Mouse (Mus musculus): ENCODE measurements at regions not wholly inside any gene's neighbourhood (a gene's known extent, or its start where the extent isn't known, plus 50 kb on each side); places are given as distances from the start of the nearest gene placed in this dataset.

DNA sequence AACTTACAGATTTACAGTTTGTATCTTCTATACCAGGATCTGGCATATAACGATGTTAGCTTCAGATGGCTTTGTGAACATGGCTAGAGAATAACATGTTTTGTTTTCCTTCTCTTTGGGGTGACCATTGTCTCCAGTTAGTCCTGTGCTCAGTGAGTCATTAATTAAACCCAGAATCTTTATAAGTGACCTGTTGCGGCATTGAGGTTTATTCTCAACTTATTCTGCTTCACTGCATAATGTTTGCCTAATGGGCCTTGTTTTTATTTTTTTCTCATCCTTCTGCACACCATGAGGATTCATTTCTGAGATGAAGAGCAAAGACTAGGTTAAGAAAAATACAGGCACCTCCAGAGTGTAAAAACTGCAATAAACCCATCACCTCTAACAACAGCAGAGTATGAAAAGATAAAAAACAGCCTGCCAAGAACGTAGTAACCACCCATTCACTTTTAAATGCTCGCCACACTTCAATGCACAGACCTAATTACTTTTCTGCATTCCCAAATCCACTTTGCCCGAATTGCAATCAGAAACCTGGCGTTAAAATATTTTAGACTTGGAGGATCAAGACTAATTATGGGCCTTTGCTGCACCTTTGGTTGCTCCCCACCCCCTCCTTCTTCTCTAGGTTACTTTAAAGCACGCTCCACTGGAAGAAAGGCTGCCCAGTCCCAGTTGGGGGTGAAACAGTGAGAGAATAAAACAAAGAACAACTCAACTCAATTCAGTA is 381.5 kb upstream of the Nr2f1 start:
- DNase-seq (ENCODE audit: low spot score in 2 of 2) = no peak

GRCm38 (mm10) chr13:78577497-78577896 is 377.9 kb upstream of the Nr2f1 start:
- DNase-seq (ENCODE audit: low spot score in 2 of 2) = no peak

GRCm38 (mm10) chr13:78576300-78577296 is 377.0 kb upstream of the Nr2f1 start:
- no peak for DNase-seq (ENCODE audit: low spot score in 2 of 2)

- DNase-seq (ENCODE audit: low spot score in 2 of 2) = no peak
Observed at GRCm38 (mm10) chr13:78571093-78571492, 371.5 kb upstream of the Nr2f1 start.

DNA sequence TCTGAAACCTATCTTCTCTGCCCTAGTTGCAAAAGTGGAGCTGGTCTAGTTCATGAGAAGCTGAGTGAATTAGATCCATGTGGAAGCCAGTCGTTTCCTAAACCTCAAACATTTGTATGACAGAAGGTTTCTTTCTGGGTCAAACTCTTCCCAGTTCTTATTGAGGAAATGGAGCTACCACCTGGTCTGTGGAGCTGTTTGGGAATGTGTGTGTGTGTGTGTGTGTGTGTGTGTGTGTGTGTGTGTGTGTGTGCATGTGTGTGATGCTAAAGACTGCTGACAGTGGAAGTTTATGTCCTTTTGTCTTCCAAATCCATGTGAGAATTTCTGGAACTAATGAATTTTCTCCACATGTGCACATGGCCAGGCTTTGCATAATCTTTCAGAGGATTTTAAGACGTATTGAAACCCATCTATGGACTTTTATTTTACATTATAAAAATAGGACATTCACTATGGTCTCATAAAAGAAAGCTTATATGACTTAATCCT is 324.9 kb upstream of the Nr2f1 start:
- DNase-seq (ENCODE audit: low spot score in 2 of 2) = no peak

GRCm38 (mm10) chr13:78520771-78521170 is 321.2 kb upstream of the Nr2f1 start:
- no peak for DNase-seq (ENCODE audit: low spot score in 2 of 2)

DNA sequence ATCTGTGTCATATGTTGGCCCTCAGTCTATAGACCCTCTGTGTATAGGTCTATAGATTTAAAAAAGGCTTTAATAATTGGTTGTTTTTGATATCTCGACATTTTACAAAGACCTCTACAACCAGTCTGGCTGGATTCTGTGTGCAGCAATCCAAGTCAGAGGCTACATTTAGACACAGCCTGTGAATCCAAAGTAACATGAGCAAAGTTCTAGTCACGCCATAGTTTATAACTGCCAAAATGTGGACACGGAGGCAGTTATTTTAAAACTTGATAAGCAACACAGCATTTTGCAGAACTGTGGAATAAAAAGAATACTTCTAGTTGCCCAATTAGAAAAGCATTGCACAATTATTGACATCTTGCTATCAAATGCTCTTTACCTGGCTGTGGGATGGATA is 320.6 kb upstream of the Nr2f1 start:
- DNase-seq (ENCODE audit: low spot score in 2 of 2) = no peak

DNA sequence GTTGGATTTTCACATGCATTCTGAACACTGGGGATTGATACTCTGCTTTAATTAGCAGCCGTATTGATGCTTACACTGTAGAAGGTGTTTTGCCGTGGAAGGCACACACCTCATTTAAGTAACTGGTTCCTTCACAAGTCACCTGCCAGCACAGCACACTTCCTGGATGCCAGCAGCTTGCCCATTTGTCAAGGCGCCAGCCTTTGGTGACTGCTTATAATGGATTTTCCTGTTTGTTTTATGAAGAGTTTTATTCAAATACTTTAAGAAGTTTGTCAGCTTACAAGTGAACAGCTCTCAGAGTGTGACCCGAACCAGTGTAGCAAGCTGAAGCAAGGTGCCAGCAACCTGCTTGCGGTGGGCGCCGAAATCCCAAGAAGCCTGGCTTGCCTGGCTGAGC is 301.0 kb upstream of the Nr2f1 start:
- DNase-seq (ENCODE audit: low spot score in 2 of 2) = no peak

DNA sequence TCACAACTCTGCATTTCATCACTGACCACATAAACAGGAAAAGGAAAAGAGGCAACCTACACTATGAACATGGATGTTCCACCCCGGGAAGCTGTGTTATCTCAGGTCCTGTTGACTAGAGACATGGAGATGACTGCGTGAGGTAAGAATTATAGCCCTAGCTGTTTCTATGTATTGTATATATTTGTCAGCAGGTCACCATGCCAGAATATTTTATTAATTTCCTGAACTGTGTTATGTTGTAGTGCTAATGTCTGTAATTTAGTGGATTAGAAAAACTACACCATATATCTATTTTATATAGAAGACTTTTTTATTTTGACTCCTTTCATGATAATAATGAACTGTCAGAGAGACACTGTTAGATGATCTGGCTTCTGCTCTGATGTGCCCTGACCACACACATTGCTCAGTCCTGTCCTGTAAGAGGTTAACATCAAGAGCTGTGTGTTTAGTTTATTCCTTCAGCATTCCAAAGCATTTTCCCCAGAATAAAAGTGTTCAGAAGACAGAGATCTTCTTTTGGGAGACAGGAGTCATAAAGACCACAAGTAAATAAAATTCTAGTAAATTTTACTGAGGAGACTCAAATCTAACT is 284.3 kb upstream of the Nr2f1 start:
- DNase-seq (ENCODE audit: low spot score in 2 of 2) = no peak

- DNase-seq (ENCODE audit: low spot score in 2 of 2) = no peak
Observed at GRCm38 (mm10) chr13:78482929-78483759, 283.6 kb upstream of the Nr2f1 start.

- DNase-seq (ENCODE audit: low spot score in 2 of 2) = no peak
Observed at GRCm38 (mm10) chr13:78451333-78452070, 251.9 kb upstream of the Nr2f1 start.

DNA sequence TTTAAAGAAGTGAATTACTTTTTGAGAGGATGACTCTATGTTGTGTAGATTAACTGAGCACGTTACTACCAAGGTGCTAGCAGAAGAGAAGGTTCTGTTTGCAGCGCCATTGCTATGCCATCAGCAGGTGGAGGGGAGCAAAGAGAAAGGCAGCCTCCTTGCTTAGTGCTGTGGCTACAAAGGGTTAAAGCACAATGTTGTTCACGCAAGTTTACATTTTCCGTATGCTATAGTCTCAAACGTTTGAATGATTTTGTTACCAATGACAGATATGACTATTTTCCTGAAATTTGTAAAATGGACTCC is 247.1 kb upstream of the Nr2f1 start:
- no peak for DNase-seq (ENCODE audit: low spot score in 2 of 2)

- no peak for DNase-seq (ENCODE audit: low spot score in 2 of 2)
Observed at GRCm38 (mm10) chr13:78445891-78446725, 246.6 kb upstream of the Nr2f1 start.

GRCm38 (mm10) chr13:78444691-78445349 is 245.3 kb upstream of the Nr2f1 start:
- DNase-seq (ENCODE audit: low spot score in 2 of 2) = no peak

GRCm38 (mm10) chr13:78428469-78428868 is 228.9 kb upstream of the Nr2f1 start:
- no peak for DNase-seq (ENCODE audit: low spot score in 2 of 2)

- no peak for DNase-seq (ENCODE audit: low spot score in 2 of 2)
Observed at GRCm38 (mm10) chr13:78428084-78428445, 228.5 kb upstream of the Nr2f1 start.

DNA sequence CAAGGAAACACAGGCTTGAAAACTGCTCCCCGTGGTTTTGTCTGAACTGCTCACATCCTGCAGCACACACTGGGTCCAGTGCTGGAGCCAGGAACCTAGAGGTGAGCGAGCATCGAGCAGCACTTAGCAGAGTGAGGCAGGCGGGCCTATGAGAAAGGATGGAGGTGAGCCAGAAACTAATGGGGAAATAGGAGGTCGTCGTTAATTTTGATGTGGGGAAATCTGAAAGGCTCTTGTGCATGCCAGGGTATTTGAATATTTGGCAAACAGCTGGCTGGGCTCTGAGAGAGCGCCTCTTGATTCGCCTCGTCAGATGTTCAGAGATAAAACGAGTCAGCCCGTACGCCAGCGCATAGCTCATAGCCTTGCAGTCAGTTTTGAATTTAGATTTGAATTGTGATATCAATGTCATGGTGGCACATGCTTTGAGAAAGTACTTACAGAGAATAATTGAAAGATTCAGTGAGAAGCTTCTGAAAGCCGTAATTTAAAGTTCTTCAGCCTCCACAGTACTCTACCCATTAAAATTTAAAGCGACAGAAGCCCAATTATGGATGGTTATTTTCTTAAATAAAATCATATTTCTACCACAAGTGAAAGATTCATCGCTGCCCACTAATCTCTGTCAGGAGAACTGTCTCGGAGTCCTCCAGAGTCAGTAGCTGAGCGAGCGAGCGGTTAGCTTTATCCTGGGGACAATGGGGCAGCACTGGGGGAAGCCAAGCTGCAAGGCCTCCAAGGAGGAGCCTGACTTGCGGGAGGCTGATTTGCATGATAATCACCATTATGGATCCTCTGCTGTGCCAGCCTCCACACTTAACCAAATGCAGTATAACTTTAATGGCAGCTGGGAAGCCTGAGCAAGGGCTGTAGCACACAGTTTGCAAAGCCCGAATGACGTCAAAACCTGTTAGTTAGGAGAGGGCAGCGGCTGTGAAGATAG is 227.9 kb upstream of the Nr2f1 start:
- DNase-seq (ENCODE audit: low spot score in 2 of 2) = peak in 1 of 2 experiments; percentile 53

Measured in layer of hippocampus, adult 18-20 months (tissue).